Mouse (Mus musculus): Measurements from ENCODE around the gene Stxbp1.

GRCm38 (mm10) chr2:32758503-32758902, 88.5 kb downstream of the Stxbp1 start:
- TF ChIP-seq CTCF (IDR thresholded peaks at IDR 0.05; ENCODE audit: extremely low read depth, insufficient read depth, low read length) (no peak), POLR2A (IDR thresholded peaks at IDR 0.05; ENCODE audit: extremely low read depth, insufficient read depth, low read length) (no peak)
